Mouse (Mus musculus): ENCODE data around the gene Wipf1. TPM values are rescaled to one million over a fixed set of nuclear protein-coding genes. Genes with fewer than 3 reads are reported as not detected.
A peak's percentile ranks its signal among the peaks of the same experiment; 100 is the strongest.

Wipf1 gene
- polyA plus RNA-seq, 1 experiment, result 7.8 TPM

DNA sequence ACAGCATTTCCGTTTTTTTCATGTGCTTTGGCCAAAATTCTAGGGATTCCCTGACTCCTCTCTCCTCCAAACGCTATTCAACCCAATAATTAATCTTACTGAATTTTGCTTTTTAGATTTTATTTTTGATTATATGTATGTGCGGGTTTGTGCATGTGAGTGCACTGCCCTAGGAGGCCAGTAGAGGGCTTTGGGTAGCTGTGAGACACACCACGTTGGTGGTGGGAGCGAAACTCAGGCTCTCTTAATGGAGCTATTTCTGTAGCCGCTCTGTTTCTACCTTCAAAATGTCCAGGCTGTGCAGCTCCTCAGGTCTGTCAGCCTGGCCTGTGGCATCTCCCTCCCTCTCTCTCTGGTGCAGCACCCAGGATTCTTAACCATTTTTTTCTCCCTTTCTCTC lies 50.7 kb downstream of the Wipf1 start:
- Histone ChIP-seq H3K27me3 (ENCODE audit: control insufficient read depth, insufficient read depth, low read length, poor library complexity, severe bottlenecking) (no peaks in the 10 kb centered on the region), H3K4me3 (ENCODE audit: low read depth, low read length) (no peak overlapping the region), H3K36me3 (ENCODE audit: control insufficient read depth, insufficient read depth, low read length, poor library complexity, severe bottlenecking) (no peaks in the 10 kb centered on the region), H3K4me1 (ENCODE audit: control insufficient read depth, insufficient read depth, low read length) (no peaks in the 10 kb centered on the region), H3K9ac (ENCODE audit: low read depth, poor library complexity, severe bottlenecking) (no peak overlapping the region), H3K9me3 (replicated peaks; ENCODE audit: control insufficient read depth, insufficient read depth, low read length, poor library complexity, severe bottlenecking) (no peaks in the 10 kb centered on the region), H3K27ac (ENCODE audit: insufficient read depth, low read length) (no peak overlapping the region)
- TF ChIP-seq EP300 (IDR thresholded peaks at IDR 0.05; ENCODE audit: insufficient read depth, low read depth, low read length), result no peak
- TF ChIP-seq CTCF (IDR thresholded peaks at IDR 0.05; ENCODE audit: low read depth, low read length), result peak; percentile 3

DNA sequence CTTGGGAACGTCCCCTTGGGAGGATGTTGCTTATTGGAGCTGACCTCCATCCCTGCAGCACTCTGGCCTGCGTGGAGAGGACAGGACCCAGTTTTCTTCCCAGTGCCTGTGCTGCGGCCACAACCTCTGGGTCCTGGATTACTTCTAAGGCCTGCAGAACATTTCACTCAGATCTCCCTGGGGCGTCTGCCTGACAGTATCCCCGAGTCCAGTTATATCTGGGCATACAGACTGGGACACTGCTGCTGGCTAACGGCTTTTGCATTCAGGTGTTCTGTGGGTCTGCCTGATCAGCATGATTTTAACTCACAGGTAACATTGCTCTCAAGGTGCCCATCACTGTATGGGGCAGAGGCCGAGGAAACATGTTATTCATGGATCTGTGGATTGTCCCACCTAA lies 52.0 kb downstream of the Wipf1 start:
- Histone ChIP-seq H3K9me3 (replicated peaks; ENCODE audit: control insufficient read depth, insufficient read depth, low read length, poor library complexity, severe bottlenecking) (no peaks in the 10 kb centered on the region), H3K4me3 (ENCODE audit: low read depth, low read length) (no peak overlapping the region), H3K4me1 (ENCODE audit: control insufficient read depth, insufficient read depth, low read length) (no peaks in the 10 kb centered on the region), H3K9ac (ENCODE audit: low read depth, poor library complexity, severe bottlenecking) (no peak overlapping the region), H3K27ac (ENCODE audit: insufficient read depth, low read length) (no peak overlapping the region), H3K36me3 (ENCODE audit: control insufficient read depth, insufficient read depth, low read length, poor library complexity, severe bottlenecking) (no peaks in the 10 kb centered on the region), H3K27me3 (ENCODE audit: control insufficient read depth, insufficient read depth, low read length, poor library complexity, severe bottlenecking) (no peaks in the 10 kb centered on the region)
- no peak for TF ChIP-seq POLR2A (IDR thresholded peaks at IDR 0.05; ENCODE audit: insufficient read depth, low read length)
- TF ChIP-seq CTCF (IDR thresholded peaks at IDR 0.05; ENCODE audit: low read depth, low read length), result no peak
- TF ChIP-seq EP300 (IDR thresholded peaks at IDR 0.05; ENCODE audit: insufficient read depth, low read depth, low read length), result no peak

DNA sequence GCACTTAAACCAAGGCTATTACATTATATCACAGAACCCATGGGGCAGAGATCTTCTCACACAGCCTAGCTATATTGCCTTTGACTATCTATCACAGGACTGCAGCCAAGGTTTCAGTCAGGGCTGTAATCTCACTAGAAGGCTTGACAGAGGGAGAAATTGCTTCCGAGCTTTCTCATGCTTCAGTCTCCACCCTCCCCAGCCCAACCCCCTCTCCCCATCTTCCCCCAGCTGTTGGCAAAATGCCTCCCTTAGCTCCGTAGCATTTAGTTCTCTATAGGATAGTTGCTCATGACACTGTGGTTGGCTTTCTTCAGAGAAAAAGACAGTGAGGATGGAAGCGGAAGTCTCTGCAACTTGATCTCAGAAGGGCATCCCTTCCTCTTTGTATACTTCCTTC lies 54.0 kb downstream of the Wipf1 start:
- H3K9ac ChIP-seq (ENCODE audit: low read depth, poor library complexity, severe bottlenecking), result no peak overlapping the region
- no peaks in the 10 kb centered on the region for H3K36me3 ChIP-seq (ENCODE audit: control insufficient read depth, insufficient read depth, low read length, poor library complexity, severe bottlenecking)
- H3K4me3 ChIP-seq (ENCODE audit: low read depth, low read length), result no peak overlapping the region
- H3K9me3 ChIP-seq (replicated peaks; ENCODE audit: control insufficient read depth, insufficient read depth, low read length, poor library complexity, severe bottlenecking), result no peaks in the 10 kb centered on the region
- H3K4me1 ChIP-seq (ENCODE audit: control insufficient read depth, insufficient read depth, low read length), result no peaks in the 10 kb centered on the region
- H3K27ac ChIP-seq (ENCODE audit: insufficient read depth, low read length), result no peak overlapping the region
- TF ChIP-seq EP300 (IDR thresholded peaks at IDR 0.05; ENCODE audit: insufficient read depth, low read depth, low read length) (no peak), CTCF (IDR thresholded peaks at IDR 0.05; ENCODE audit: low read depth, low read length) (no peak), POLR2A (IDR thresholded peaks at IDR 0.05; ENCODE audit: insufficient read depth, low read length) (no peak)
- no peaks in the 10 kb centered on the region for H3K27me3 ChIP-seq (ENCODE audit: control insufficient read depth, insufficient read depth, low read length, poor library complexity, severe bottlenecking)

DNA sequence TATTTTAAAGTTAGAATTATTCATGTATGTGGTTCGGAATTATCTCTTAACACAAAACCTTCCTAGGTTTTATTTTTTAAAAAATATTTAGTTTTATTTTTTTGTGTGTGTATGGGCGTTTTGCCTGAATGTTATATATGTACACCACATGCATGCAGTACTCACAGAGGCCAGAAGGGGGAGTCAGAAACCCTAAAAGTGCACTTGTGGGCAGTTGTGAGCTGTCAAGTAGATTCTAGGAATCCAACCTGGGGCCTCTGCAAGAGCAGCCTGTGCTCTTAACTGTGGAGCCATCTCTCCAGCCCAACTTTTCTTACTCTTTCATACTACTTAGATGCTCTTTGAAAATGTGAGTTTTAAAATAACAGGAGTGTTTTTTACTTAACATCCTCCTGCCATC lies 57.4 kb downstream of the Wipf1 start:
- no peak overlapping the region for H3K9ac ChIP-seq (ENCODE audit: low read depth, poor library complexity, severe bottlenecking)
- TF ChIP-seq CTCF (IDR thresholded peaks at IDR 0.05; ENCODE audit: low read depth, low read length), result no peak
- no peak for TF ChIP-seq POLR2A (IDR thresholded peaks at IDR 0.05; ENCODE audit: insufficient read depth, low read length)
- no peak for TF ChIP-seq EP300 (IDR thresholded peaks at IDR 0.05; ENCODE audit: insufficient read depth, low read depth, low read length)
- no peaks in the 10 kb centered on the region for H3K4me1 ChIP-seq (ENCODE audit: control insufficient read depth, insufficient read depth, low read length)
- no peak overlapping the region for H3K27ac ChIP-seq (ENCODE audit: insufficient read depth, low read length)
- no peaks in the 10 kb centered on the region for H3K27me3 ChIP-seq (ENCODE audit: control insufficient read depth, insufficient read depth, low read length, poor library complexity, severe bottlenecking)
- H3K36me3 ChIP-seq (ENCODE audit: control insufficient read depth, insufficient read depth, low read length, poor library complexity, severe bottlenecking), result no peaks in the 10 kb centered on the region
- H3K4me3 ChIP-seq (ENCODE audit: low read depth, low read length), result no peak overlapping the region
- no peaks in the 10 kb centered on the region for H3K9me3 ChIP-seq (replicated peaks; ENCODE audit: control insufficient read depth, insufficient read depth, low read length, poor library complexity, severe bottlenecking)

DNA sequence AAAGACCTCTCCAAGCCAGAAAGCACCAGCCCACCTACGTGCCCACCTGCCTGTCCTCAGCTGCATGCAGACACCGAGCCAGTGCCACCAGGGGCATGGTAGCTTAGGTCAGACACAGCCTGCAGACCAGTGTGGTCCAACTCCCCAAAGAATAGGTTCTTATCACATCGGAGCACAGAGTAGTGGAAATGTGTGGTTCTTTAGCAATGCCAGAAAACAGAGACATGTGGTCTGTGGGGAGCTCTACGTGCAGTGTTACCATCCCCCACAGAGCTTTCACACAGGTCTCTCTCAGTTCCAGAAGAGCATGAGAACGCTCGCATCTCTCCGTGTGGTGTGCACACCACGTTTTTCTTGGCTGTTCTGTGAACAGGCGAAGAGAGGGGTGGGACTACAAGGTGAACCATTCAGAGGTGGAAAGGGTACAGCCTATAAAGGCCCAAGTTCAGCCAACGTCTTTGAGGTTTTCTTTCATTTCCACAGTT lies 59.3 kb downstream of the Wipf1 start:
- Histone ChIP-seq H3K36me3 (ENCODE audit: control insufficient read depth, insufficient read depth, low read length, poor library complexity, severe bottlenecking) (no peaks in the 10 kb centered on the region), H3K4me1 (ENCODE audit: control insufficient read depth, insufficient read depth, low read length) (no peaks in the 10 kb centered on the region), H3K4me3 (ENCODE audit: low read depth, low read length) (no peak overlapping the region), H3K27me3 (ENCODE audit: control insufficient read depth, insufficient read depth, low read length, poor library complexity, severe bottlenecking) (no peaks in the 10 kb centered on the region), H3K27ac (ENCODE audit: insufficient read depth, low read length) (no peak overlapping the region), H3K9me3 (replicated peaks; ENCODE audit: control insufficient read depth, insufficient read depth, low read length, poor library complexity, severe bottlenecking) (no peaks in the 10 kb centered on the region), H3K9ac (ENCODE audit: low read depth, poor library complexity, severe bottlenecking) (no peak overlapping the region)
- TF ChIP-seq POLR2A (IDR thresholded peaks at IDR 0.05; ENCODE audit: insufficient read depth, low read length) (no peak), CTCF (IDR thresholded peaks at IDR 0.05; ENCODE audit: low read depth, low read length) (no peak), EP300 (IDR thresholded peaks at IDR 0.05; ENCODE audit: insufficient read depth, low read depth, low read length) (no peak)

DNA sequence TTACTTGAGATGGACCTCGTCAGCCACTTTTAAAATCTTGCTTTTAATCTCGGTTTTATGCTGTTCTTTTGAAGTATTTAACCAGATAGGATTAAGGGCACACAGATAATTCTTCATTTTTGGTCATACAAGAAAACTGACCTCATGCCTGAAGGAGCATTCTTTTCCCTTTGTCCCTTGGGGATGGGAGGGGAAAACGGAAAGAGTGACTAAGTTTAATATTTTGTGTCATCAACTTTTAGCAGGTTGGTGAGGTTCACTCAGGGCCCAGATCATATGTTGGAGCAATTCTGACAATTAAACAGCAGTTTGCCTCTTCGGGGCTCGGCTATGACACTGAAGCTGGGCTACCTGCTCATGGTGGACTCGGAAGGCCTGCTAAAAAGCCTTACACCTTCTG lies 60.0 kb downstream of the Wipf1 start:
- Histone ChIP-seq H3K27ac (ENCODE audit: insufficient read depth, low read length) (no peak overlapping the region), H3K4me1 (ENCODE audit: control insufficient read depth, insufficient read depth, low read length) (no peaks in the 10 kb centered on the region), H3K9ac (ENCODE audit: low read depth, poor library complexity, severe bottlenecking) (no peak overlapping the region), H3K36me3 (ENCODE audit: control insufficient read depth, insufficient read depth, low read length, poor library complexity, severe bottlenecking) (no peaks in the 10 kb centered on the region), H3K4me3 (ENCODE audit: low read depth, low read length) (no peak overlapping the region), H3K9me3 (replicated peaks; ENCODE audit: control insufficient read depth, insufficient read depth, low read length, poor library complexity, severe bottlenecking) (no peaks in the 10 kb centered on the region), H3K27me3 (ENCODE audit: control insufficient read depth, insufficient read depth, low read length, poor library complexity, severe bottlenecking) (no peaks in the 10 kb centered on the region)
- TF ChIP-seq EP300 (IDR thresholded peaks at IDR 0.05; ENCODE audit: insufficient read depth, low read depth, low read length), result no peak
- no peak for TF ChIP-seq CTCF (IDR thresholded peaks at IDR 0.05; ENCODE audit: low read depth, low read length)
- no peak for TF ChIP-seq POLR2A (IDR thresholded peaks at IDR 0.05; ENCODE audit: insufficient read depth, low read length)
